Mouse (Mus musculus): ENCODE data around the gene Tmem88.

The Tmem88 gene

GRCm38 (mm10) chr11:69416509-69416908 is 18.5 kb upstream of the Tmem88 start:
- DNase-seq (ENCODE audit: low spot score) = no peak

- DNase-seq (ENCODE audit: low spot score) = no peak
These were observed 17.8 kb upstream of the Tmem88 start for GRCm38 (mm10) chr11:69415668-69416451.

GRCm38 (mm10) chr11:69415327-69415667 is 17.3 kb upstream of the Tmem88 start:
- DNase-seq (ENCODE audit: low spot score) = no peak

- no peak for DNase-seq (ENCODE audit: low spot score)
These were observed 16.6 kb upstream of the Tmem88 start for GRCm38 (mm10) chr11:69414421-69415326.

GRCm38 (mm10) chr11:69413221-69414181 is 15.5 kb upstream of the Tmem88 start, which contains the start of gene Kdm6b:
TSS of gene Kdm6b (minus strand) at chr11:69413675.
- DNase-seq (ENCODE audit: low spot score) = no peak

GRCm38 (mm10) chr11:69412548-69412947 is 14.5 kb upstream of the Tmem88 start:
- no peak for DNase-seq (ENCODE audit: low spot score)

GRCm38 (mm10) chr11:69411538-69412203 is 13.6 kb upstream of the Tmem88 start:
- DNase-seq (ENCODE audit: low spot score) = no peak

- DNase-seq (ENCODE audit: low spot score) = peak; percentile 81
These were observed 13.1 kb upstream of the Tmem88 start for GRCm38 (mm10) chr11:69411073-69411535.

GRCm38 (mm10) chr11:69410310-69411072 is 12.5 kb upstream of the Tmem88 start:
- DNase-seq (ENCODE audit: low spot score) = no peak

GRCm38 (mm10) chr11:69410045-69410309 is 11.9 kb upstream of the Tmem88 start:
- DNase-seq (ENCODE audit: low spot score) = no peak

- DNase-seq (ENCODE audit: low spot score) = peak; percentile 76
These were observed 11.5 kb upstream of the Tmem88 start for GRCm38 (mm10) chr11:69409378-69410044.

GRCm38 (mm10) chr11:69408541-69409377 is 10.7 kb upstream of the Tmem88 start:
- peak; percentile 76 for DNase-seq (ENCODE audit: low spot score)

- DNase-seq (ENCODE audit: low spot score) = no peak
These were observed 9.6 kb upstream of the Tmem88 start for GRCm38 (mm10) chr11:69407724-69408004.

- DNase-seq (ENCODE audit: low spot score) = no peak
These were observed 9.1 kb upstream of the Tmem88 start for GRCm38 (mm10) chr11:69406867-69407723.

GRCm38 (mm10) chr11:69406282-69406681 is 8.2 kb upstream of the Tmem88 start:
- DNase-seq (ENCODE audit: low spot score) = no peak

GRCm38 (mm10) chr11:69405397-69406200 is 7.6 kb upstream of the Tmem88 start:
- no peak for DNase-seq (ENCODE audit: low spot score)

GRCm38 (mm10) chr11:69404595-69405396 is 6.8 kb upstream of the Tmem88 start:
- no peak for DNase-seq (ENCODE audit: low spot score)
